Mouse (Mus musculus) heart, adult 2 months (tissue): Measurements from ENCODE around the gene Naa25. TPM values are rescaled to one million over a fixed set of nuclear protein-coding genes. Genes with fewer than 3 reads are reported as not detected.
A peak's percentile ranks its signal among the peaks of the same experiment; 100 is the strongest.

Experiments
- DNase-seq, 2 experiments: peaks; one replicate each; pipeline ENCODE4 v3.0.0; 2021
- H3K27ac ChIP-seq: fragments of 200-600 bp; 2 replicates; pipeline ENCODE4 v1.8.1; 2022
- H3K27me3 ChIP-seq: fragments of 200-500 bp; 2 replicates; pipeline ENCODE4 v1.6.1; 2012; ENCODE audit warnings: mild to moderate bottlenecking, low read length, inconsistent platforms, mixed read lengths; ENCODE audit not compliant: control insufficient read depth, insufficient read depth
- H3K36me3 ChIP-seq: fragments of 200-500 bp; 2 replicates; pipeline ENCODE4 v1.6.1; 2012; ENCODE audit warnings: low read length, inconsistent platforms; ENCODE audit not compliant: control insufficient read depth, insufficient read depth
- H3K4me1 ChIP-seq: fragments of 200-500 bp; 2 replicates; pipeline ENCODE4 v1.6.1; 2011; ENCODE audit warnings: low read length; ENCODE audit not compliant: control insufficient read depth, insufficient read depth
- H3K4me3 ChIP-seq: fragments of 200-600 bp; 2 replicates; pipeline ENCODE4 v1.8.1; 2022
- H3K79me2 ChIP-seq: fragments of 200-500 bp; replicated peaks from 2 replicates; pipeline ENCODE4 v1.6.1; 2012; ENCODE audit warnings: mild to moderate bottlenecking, inconsistent platforms, low read length, moderate library complexity, mixed read lengths; ENCODE audit not compliant: control insufficient read depth, insufficient read depth
- H3K9ac ChIP-seq: fragments of 200-500 bp; 2 replicates; pipeline ENCODE4 v1.6.1; 2012; ENCODE audit warnings: low read depth, mild to moderate bottlenecking, control low read depth, inconsistent platforms, low read length, mixed read lengths
- CTCF ChIP-seq: fragments of 200-600 bp; IDR thresholded peaks from 2 replicates; pipeline ENCODE4 v1.8.1; 2022; ENCODE audit warnings: antibody characterized with exemption, mild to moderate bottlenecking, moderate library complexity
- EP300 ChIP-seq: fragments of 200-500 bp; IDR thresholded peaks from 2 replicates; pipeline ENCODE4 v1.6.1; 2011; ENCODE audit warnings: low read depth, low read length, control low read depth; ENCODE audit not compliant: insufficient read depth
- POLR2A ChIP-seq: fragments of 200-500 bp; IDR thresholded peaks from 2 replicates; pipeline ENCODE4 v1.6.1; 2011; ENCODE audit warnings: mild to moderate bottlenecking, low read depth, low read length, control low read depth; ENCODE audit not compliant: insufficient read depth
- WGBS: fragments of 180-500 bp; shearing (Covaris S2); methylation state at CpG from one replicate; pipeline ENCODE4 v1.1.7; 2018; 5-methylcytosine and 5-hydroxymethylcytosine counted together
- intact Hi-C: fragments of 180-260 bp; cut with DNase I; formaldehyde crosslinking; loops from one replicate; pipeline ENCODE4 v1.15.1; 2025
- long read RNA-seq: library from polyadenylated mRNA; stranded (forward); transcript quantifications from one replicate; pipeline ENCODE4 v2.0.0, GENCODE M21; 2021
- polyA plus RNA-seq: library from polyadenylated mRNA; depleted of rRNA; stranded (reverse); fragments of >200 nt; gene quantifications from 2 replicates; pipeline ENCODE4 v1.2.3, GENCODE M21; 2012; rRNA removed
- total RNA-seq, 2 experiments: library from RNA; stranded (reverse); gene quantifications; 2 replicates each; pipeline ENCODE4 v1.2.3; 2021

The Naa25 gene
- total RNA-seq (10 to 100 TPM; 21.3 to 22.5 TPM), polyA plus RNA-seq (7.1 and 11.1 TPM in 2 replicates)
- long read RNA-seq, full-length matches to known transcripts, result 16 of 21 reads
- long read RNA-seq, partial matches to known transcripts, result 5 of 21 reads
- long read RNA-seq, other reads (novel, unspliced or antisense), result 0 of 21 reads

DNA sequence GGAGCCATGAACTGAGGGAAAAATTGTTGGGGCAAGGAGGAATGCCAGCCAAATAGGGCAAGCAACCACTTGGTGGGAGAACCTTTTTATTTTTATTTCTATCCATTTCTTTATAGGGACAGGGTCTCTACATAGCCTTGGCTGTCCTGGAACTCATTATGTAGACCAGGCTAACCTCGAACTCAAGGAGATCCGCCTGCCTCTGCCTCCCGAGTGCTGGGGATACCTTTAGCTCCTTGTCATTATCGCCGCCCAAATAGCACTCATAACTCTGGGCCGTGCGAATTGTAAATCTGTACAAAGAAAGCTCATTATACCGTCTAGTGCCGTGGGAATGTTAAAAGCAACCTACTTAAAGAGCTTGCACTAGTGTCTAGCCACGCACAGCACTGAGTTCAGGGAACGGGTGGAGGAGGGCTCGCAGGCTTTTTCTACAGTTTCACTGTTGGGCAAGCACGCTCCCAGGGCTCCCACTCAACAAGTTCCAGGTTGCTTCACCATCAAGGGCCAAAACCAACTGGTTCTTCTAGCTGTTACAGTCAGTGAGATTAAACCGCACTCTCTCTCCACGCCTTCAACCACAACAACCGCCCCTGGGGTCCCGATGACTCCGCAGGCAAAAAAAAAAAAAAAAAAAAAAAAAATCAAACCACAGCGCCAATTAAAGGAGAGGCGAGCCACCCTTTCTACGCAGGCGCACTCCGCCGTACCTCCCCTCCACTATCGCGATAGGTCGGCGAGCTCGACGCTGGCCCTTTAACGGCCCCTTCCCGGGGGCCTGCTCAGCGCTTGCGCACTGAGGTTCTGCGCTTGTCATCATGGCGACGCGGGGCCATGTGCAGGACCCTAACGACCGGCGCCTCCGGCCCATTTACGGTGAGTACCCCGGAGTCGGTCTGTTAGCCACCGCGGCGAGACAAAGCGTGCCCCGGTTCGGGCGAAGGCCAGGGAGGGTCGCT, at the start of gene Naa25:
Gene Naa25, plus strand, starts transcription at position 750 of the 959 bp plus-strand sequence.
- peaks cover 9% of the 10 kb centered on the region for H3K4me1 ChIP-seq
- no peaks in the 10 kb centered on the region for H3K27me3 ChIP-seq
- peak within 1 kb of the TSS; percentile 83 for H3K9ac ChIP-seq
- H3K4me3 ChIP-seq, result peak within 1 kb of the TSS; percentile 88
- WGBS, result 7% methylated on average over 53 of the region's 53 CpGs
- peak; percentile 94 to 96 for DNase-seq
- no peaks in the 10 kb centered on the region; the same call in 1 of the 2 replicates for H3K36me3 ChIP-seq
- peaks cover 9% of the 10 kb centered on the region for H3K79me2 ChIP-seq
- intact Hi-C loops, result loop anchor here (5.0 kb wide), 2 partner anchors 150 to 315 kb away; partner anchors contain the start of genes Adam1a, Atxn2, Gm42878 and Mapkapk5
- TF ChIP-seq POLR2A, result peak; percentile 60
- no peak for TF ChIP-seq CTCF
- TF ChIP-seq EP300, result no peak
- peak within 1 kb of the TSS; percentile 90 for H3K27ac ChIP-seq

- Histone ChIP-seq H3K36me3 (no peaks in the 10 kb centered on the region), H3K27ac (no peak overlapping the region), H3K4me3 (no peak overlapping the region), H3K27me3 (no peaks in the 10 kb centered on the region), H3K4me1 (no peaks in the 10 kb centered on the region), H3K9ac (no peak overlapping the region), H3K79me2 (no peaks in the 10 kb centered on the region)
- WGBS, result 48% methylated on average over 9 of the region's 9 CpGs
- intact Hi-C loops, result no loop called here
- DNase-seq, result no peak
- TF ChIP-seq CTCF, result no peak
- TF ChIP-seq EP300, result no peak
- no peak for TF ChIP-seq POLR2A
Measured at GRCm38 (mm10) chr5:121359229-121359628, 38.5 kb upstream of the Naa25 start.

- H3K79me2 ChIP-seq, result no peaks in the 10 kb centered on the region
- H3K27ac ChIP-seq, result no peak overlapping the region
- intact Hi-C loops, result no loop called here
- H3K9ac ChIP-seq, result no peak overlapping the region
- H3K36me3 ChIP-seq, result no peaks in the 10 kb centered on the region
- no peaks in the 10 kb centered on the region for H3K27me3 ChIP-seq
- H3K4me1 ChIP-seq, result no peaks in the 10 kb centered on the region
- H3K4me3 ChIP-seq, result no peak overlapping the region
- DNase-seq, result no peak
- WGBS, result 80% methylated on average over 5 of the region's 5 CpGs
- TF ChIP-seq CTCF (no peak), POLR2A (no peak), EP300 (no peak)
Measured at GRCm38 (mm10) chr5:121361696-121362095, 36.0 kb upstream of the Naa25 start.

DNA sequence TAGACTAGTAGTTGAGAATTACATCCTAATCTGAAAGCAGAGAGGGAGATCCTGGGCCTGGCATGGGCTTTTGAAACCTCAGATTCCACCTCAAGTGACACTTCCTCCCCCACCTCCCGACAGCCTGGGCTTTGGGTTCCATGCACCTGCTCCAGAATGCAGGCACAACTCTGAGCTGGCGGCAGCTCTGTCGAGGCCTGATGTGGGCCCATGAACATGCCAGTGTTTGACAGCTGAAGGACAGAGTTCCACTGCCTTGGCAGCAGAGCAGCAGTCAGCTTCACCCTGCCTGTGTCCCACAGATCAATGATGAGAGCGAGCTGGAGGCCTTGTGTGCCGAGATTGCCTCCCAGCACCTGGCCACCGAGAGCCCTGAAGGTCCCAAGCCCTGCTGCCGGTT, 34.3 kb upstream of the Naa25 start:
- Histone ChIP-seq H3K4me3 (no peak overlapping the region), H3K27ac (no peak overlapping the region), H3K4me1 (no peaks in the 10 kb centered on the region), H3K27me3 (no peaks in the 10 kb centered on the region), H3K9ac (no peak overlapping the region), H3K79me2 (no peaks in the 10 kb centered on the region), H3K36me3 (no peaks in the 10 kb centered on the region)
- 82% methylated on average over 7 of the region's 7 CpGs for WGBS
- intact Hi-C loops, result no loop called here
- DNase-seq, result no peak
- TF ChIP-seq CTCF (no peak), EP300 (no peak), POLR2A (no peak)

DNA sequence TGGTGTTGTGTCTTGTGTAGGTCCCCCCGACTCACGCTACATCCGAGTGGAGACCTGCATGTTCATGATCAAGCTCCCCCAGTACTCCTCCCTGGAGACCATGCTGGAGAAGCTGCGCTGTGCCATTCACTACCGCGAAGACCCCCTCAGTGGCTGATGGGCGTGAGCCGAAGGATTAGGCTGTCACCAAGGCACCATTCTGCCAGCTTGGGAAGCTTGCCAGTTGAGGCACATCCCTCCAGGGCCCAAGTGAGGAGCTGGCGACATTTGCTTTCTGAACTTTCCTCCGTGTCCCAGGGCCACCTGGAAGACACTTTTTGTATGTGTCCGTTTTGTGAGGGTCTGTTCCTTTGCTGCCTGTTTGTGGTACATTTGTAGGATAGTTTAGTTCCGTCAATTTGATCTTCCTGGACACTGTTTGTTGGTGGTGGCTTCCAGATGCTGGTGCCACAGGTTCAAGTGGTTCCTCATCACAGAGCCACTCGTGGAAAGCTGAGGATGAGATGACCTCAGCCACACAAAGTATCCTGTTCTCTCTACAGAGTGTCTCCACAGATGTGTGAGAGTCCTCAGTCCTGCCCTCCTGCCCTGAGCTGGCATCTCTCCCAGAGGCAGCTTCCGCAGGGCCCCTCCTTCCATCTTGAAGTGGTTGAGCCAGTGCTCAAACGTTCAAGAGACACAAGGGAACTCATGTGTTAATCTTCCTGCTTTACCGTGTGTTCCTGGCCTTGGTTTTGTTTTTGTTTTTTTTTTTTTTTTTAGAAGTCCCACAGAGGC, 31.1 kb upstream of the Naa25 start:
- intact Hi-C loops, result no loop called here
- Histone ChIP-seq H3K4me1 (no peaks in the 10 kb centered on the region), H3K27me3 (no peaks in the 10 kb centered on the region), H3K27ac (no peak overlapping the region), H3K9ac (no peak overlapping the region), H3K79me2 (no peaks in the 10 kb centered on the region), H3K4me3 (no peak overlapping the region), H3K36me3 (no peaks in the 10 kb centered on the region)
- no peak for TF ChIP-seq EP300
- DNase-seq, result no peak
- 72% methylated on average over 16 of the region's 16 CpGs for WGBS
